8 mouse cellular contexts compared by ENCODE assay signal in genomic region chr11:118400566-118400936, GRCm38 (mm10). TPM values are rescaled to one million over a fixed set of nuclear protein-coding genes. Genes with fewer than 3 reads are reported as not detected.
DNase-seq lines count a peak whose midpoint lies in the region; ATAC-seq lines count a peak whose summit lies in the region.

No protein-coding gene starts in this region.

- peak; percentile 17 for DNase-seq in embryo, embryonic 10 days (ENCODE audit: low spot score)
- no peak for DNase-seq in embryo, embryonic 10.5 days (ENCODE audit: low spot score)
- DNase-seq in urinary bladder, postnatal 10 days (ENCODE audit: low spot score) = peak; percentile 8
- no peak for DNase-seq in urinary bladder, adult 18-20 months (ENCODE audit: low spot score in 2 of 2)
- DNase-seq in kidney, postnatal 25 days = peak; percentile 45 to 63
- peak; percentile 51 to 57 for DNase-seq in lung, postnatal 4 days
- no peak for DNase-seq in adrenal gland, postnatal 36 days

- ATAC-seq in activated CD4-positive, CD25-positive, alpha-beta regulatory T cell, adult 4 months = no peak

RNA-seq across cellular contexts. Expression of gene Lgals3bp, which starts 1.3 kb away (rescaled TPM):
- polyA plus RNA-seq in activated CD4-positive, CD25-positive, alpha-beta regulatory T cell, adult 4 months (2017; shearing (Covaris generic)) = 100 to 1,000 TPM in 1 of 2 experiments, 10 to 100 TPM in 1; 98.4 to 147 TPM
- 100 to 1,000 TPM; 122 to 138 TPM for total RNA-seq in adrenal gland, postnatal 36 days (2021)

RNA-seq across cellular contexts. Expression of gene Cant1, which starts 18.3 kb away (rescaled TPM):
- polyA plus RNA-seq in activated CD4-positive, CD25-positive, alpha-beta regulatory T cell, adult 4 months (2017; shearing (Covaris generic)) = 10 to 100 TPM; 21.3 to 23.3 TPM
- total RNA-seq in adrenal gland, postnatal 36 days (2021) = 10 to 100 TPM; 34.9 to 38.0 TPM

RNA-seq across cellular contexts. Expression of gene C1qtnf1, which starts 27.5 kb away (rescaled TPM):
- polyA plus RNA-seq in activated CD4-positive, CD25-positive, alpha-beta regulatory T cell, adult 4 months (2017; shearing (Covaris generic)) = not detected
- total RNA-seq in adrenal gland, postnatal 36 days (2021) = 10 to 100 TPM; 21.6 to 22.7 TPM

RNA-seq across cellular contexts. Expression of gene Timp2, which starts 45.0 kb away (rescaled TPM):
- polyA plus RNA-seq in activated CD4-positive, CD25-positive, alpha-beta regulatory T cell, adult 4 months (2017; shearing (Covaris generic)) = 10 to 100 TPM; 10.2 to 11.2 TPM
- 100 to 1,000 TPM in 1 of 2 experiments, 10 to 100 TPM in 1; 84.0 to 156 TPM for total RNA-seq in adrenal gland, postnatal 36 days (2021)

RNA-seq across cellular contexts. Expression of gene Cep295nl, which starts 58.3 kb away (rescaled TPM):
- polyA plus RNA-seq in activated CD4-positive, CD25-positive, alpha-beta regulatory T cell, adult 4 months (2017; shearing (Covaris generic)) = under 1 TPM; 0.24 to 0.45 TPM
- 1 to 10 TPM in 1 of 2 experiments, under 1 TPM in 1; 0.46 to 1.1 TPM for total RNA-seq in adrenal gland, postnatal 36 days (2021)

Comparison
In these comparisons a context has a peak if more than half of its experiments do, and no peak if none do; other contexts are left out.
1. DNase-seq: peak in embryo, embryonic 10 days (single experiment), urinary bladder, postnatal 10 days (single experiment), kidney, postnatal 25 days (2 of 2) and lung, postnatal 4 days (2 of 2); none in embryo, embryonic 10.5 days (single experiment), urinary bladder, adult 18-20 months (0 of 2) and adrenal gland, postnatal 36 days (0 of 2).